Mouse (Mus musculus): ENCODE data around the gene 4921539E11Rik.

4921539E11Rik gene

DNA sequence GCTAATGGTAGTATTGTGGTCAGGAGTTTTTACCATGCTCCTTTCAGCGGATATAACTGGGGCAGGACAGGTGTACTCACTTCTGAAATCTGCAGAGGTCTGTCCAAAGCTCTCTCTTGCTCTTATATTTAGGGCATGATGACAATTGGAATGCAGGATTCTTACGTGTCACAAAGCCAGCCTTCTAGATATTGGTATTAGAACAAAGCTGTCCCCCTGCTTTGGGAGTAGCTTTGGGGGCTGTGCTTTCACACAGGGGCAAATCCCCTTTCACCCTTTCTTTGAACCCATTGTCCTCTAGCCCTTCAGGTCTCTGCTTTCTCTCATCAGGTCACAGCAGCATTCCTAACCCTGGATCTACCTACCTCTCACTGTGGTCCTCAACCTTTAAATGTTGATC, at the start of gene 4921539E11Rik:
Gene 4921539E11Rik, minus strand, starts transcription at position 101 of the 400 bp plus-strand sequence.
- DNase-seq (ENCODE audit: low read depth, low spot score): no peak

DNA sequence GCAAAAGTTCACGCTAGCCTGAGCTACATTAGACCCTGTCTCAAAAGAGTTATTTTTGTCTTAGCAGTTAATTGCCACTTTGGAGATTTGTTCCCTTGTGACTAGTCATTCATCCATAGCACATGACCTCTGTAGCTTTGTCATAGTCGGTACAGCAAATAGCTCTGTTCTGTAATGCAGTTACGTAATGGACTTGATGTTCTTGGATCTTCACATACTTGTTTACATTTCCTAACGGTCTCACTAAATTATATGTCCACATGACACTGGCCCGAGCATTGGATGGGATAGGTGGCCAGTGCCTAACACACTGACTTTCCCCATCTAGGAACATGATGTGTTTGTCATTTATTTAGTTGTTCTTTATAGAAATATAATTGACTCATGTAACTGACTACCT, 44.5 kb upstream of the 4921539E11Rik start:
- no peak for DNase-seq (ENCODE audit: low read depth, low spot score)

DNA sequence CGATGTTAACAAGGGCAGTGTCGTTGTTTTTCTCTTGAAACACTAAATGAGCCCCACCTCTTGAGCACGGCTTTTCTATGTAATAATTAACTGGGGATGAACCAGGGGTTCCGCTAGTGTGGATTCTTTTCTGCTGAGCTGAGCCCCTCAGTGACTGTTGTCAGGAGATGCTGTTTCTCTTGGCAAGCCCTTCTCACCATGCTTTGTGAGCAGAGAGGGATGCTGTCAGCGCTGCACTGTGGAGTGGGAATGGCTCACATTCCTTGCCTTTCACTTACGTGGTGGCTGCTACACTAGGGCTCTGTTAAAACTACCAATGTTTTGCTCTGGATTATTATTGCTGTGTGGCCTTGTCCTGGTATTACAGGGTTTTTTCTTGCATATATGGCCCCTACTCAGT, 38.7 kb upstream of the 4921539E11Rik start:
- no peak for DNase-seq (ENCODE audit: low read depth, low spot score)

DNA sequence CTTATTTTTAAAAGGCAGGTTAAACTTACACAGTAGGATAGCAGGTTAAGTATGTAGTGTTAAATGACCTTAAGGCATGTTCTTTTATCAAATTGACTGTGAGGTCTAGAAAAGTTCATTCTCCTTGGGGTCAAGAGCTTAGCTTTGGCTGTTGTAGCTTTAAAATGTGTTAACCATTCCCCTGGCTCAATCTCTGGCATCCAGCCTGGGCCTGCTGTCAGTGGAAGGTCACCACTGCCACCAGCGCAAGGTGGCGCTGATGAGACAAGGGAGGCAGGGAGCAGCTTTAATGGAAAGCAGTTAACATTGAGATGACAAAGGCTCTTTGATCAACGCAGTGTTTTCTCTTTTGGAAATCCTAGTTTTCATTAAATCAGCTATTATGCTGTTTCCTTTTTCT, 36.3 kb upstream of the 4921539E11Rik start:
- no peak for DNase-seq (ENCODE audit: low read depth, low spot score)

DNA sequence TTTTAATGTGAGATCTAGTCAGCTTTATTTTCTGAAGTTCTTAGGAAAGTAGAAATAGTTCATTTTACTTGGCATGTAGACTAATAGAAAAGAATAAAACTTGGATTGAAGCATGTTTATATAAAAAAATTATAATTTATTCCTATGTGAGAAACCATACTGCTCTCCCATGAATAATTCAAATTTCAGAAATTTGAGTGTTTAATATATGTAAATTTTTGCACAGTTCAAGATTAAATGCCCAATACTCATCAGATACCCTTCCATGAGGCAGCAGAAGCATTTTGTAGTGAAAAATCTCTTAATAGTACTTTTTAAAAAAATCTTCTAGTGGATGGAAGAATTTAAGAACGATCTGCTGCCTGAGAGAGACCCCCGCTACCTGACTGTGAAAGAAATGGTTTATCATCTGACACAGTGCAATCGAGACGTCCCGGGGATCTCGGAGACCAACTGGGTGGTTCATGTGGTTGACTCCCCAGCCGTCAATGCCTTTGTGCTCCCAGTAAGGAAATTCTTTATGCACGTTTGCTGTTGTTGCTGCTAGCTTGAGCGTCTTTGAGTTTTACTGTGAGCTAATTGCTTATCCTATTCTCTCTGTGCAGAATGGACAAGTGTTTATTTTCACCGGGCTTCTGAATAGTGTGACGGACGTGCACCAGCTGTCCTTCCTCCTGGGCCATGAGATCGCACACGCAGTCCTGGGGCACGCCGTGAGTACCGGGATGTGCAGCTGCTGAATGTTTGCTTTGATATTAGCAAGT, 34.2 kb upstream of the 4921539E11Rik start:
- DNase-seq (ENCODE audit: low read depth, low spot score): no peak

DNA sequence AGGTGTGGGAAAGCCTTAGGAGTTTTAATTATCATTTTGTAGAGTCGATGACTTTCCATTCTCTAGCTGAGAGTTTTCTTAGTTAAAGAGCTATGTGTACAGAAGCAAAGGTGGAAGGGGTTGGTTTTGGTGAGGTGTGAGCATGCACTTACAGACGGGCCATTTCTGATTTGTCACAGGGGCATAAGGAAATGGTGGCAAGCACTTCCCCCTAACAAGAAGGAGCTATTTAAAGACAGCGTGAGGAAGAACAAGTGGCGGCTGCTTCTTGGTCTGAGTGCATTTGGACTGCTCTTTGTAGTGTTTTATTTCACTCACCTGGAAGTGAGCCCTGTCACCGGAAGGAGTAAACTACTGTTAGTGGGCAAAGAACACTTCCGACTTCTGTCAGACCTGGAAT, 30.8 kb upstream of the 4921539E11Rik start:
- no peak for DNase-seq (ENCODE audit: low read depth, low spot score)

DNA sequence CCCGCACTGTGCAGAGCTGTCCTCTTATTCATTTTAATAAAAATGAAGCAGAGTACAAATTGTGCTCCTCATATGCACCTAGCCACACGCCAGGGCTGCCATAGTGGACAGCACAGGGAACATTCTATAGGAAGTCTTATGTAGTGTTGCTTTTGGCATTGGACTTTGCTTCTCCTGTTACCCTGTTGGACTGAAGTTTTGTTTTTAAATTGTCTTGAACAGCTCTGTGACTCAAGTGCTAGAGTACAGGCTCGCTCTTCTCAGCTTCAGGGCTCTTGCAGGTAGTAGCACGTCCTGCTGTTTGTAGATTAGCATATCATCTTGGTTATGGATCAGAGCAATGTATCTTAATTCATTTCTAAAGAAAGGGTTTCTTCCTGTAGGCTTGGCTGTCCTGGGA, 25.2 kb upstream of the 4921539E11Rik start:
- no peak for DNase-seq (ENCODE audit: low read depth, low spot score)

DNA sequence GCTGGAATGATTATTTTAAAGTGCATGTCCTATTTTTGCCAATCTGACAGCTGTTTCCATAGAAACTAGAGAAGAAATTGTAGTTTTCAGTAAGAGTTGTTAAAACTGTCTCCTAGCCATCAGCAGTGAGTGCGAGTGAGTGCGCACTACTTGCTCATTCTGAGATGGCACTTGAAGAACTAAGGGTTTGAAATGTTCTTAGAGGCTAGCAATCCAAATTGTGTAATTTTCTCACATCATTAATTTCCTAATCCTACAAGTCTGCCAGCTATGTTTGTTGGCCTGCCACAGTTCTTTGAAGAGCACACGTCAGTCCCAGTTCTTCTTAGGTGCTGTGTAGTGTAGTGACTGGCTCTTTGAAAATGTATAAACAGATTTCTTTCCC, 23.9 kb upstream of the 4921539E11Rik start:
- DNase-seq (ENCODE audit: low read depth, low spot score): peak; percentile 39

DNA sequence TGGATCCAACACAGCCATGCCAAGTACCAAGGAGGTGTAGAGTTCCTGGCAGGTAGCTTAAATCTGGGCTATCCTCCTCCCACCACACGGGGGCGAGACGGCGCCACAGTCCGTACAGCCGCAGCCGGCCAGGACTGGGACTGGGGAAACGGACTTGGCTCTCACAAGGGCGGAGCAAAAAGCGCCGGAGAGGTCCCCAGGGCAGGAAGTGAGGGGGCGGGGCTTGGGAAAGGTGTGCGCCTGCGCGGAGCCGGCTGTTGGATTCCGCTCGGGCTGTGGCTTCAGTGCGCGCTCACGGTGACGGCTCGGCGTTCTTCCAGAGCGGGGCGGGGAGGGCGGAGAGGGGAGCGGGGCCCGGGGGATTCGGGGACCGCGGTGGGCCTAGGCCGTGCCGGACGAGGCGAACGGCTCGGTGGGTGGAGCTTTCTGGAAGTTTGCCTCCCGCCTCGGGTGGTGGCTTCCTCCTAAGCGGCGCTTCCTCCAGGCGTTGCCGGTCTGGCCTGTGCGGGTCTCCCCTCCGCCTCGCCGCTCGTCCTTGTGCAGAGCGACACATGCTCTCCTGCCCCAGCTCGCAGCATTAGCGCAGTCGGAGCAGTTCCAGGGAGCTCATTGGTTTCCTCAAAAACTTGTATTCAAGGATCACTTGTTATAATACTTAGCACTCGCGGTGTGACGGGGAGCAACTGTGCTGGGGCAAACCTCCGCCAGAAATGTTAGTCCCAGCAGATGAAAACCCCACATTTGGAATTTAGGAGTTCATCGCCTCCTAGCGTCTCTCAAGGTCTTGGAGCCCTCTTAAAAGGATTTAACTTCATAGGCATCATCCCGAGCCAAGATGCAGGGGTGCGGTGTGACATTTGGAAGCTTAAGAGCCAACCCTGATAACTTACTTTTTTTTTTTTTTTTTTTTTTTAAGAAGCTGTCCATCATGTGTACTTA, 23.2 kb upstream of the 4921539E11Rik start, which contains the start of gene Oma1:
Gene Oma1, plus strand, starts transcription at position 226 of the 939 bp plus-strand sequence.
- DNase-seq (ENCODE audit: low read depth, low spot score): peak; percentile 93

DNA sequence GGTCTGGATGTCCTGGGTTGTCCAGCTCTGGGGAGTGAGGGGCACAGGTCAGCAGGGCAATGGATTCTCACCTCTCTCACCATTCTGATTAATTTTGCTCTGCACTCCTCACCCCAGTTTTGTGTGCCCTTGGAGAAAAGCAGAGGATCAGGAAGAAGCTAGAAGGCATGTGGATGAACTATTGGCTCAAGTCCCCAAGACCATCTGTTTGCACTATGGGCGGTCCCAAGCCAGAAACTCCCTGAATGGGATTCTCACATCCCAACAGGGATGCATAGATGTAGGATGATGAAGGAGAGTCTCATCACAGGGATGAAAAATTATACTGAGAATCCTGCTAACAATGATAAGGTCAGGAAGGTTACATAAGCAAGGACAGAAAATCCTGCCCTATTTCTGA, 13.2 kb upstream of the 4921539E11Rik start:
- no peak for DNase-seq (ENCODE audit: low read depth, low spot score)

DNA sequence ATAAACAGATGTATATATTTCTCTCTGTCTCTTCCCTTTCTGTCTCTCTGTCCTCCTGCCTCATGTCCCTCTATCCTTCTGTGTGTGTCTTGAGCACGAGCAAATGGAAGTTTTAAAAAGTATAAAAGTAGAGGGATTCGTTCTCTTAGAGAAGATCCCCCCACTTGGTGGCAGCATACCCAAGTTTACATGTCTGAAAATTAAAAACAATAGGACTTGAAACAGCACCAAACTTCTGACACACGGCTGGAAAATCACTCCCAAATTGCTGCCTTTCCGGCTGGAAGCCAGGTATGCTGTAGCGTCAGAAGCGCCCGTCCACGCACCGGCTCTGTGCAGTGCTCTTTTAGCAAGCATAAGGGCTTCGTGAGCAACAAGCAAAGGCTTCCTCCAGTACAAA, 8.7 kb upstream of the 4921539E11Rik start:
- DNase-seq (ENCODE audit: low read depth, low spot score): no peak

DNA sequence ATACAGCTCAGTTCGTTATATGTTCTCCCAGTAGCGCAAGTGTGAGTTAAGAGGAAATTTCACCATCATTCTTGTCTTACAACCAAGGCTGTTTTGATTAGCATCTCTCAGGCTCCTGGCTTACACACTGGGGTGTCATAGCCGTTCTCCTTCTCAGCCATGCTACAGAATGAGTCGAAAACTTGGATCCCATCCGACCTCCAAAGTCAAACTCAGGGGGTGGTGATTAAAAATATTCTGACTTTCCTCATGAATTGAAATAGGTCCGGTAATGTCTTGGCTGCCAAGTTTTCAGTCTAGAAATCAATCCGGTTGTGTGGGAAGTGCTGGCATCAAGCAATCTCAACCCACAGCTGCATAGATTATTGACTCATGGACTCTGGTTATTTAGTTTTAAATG, 2.3 kb downstream of the 4921539E11Rik start:
- peak; percentile 75 for DNase-seq (ENCODE audit: low read depth, low spot score)

DNA sequence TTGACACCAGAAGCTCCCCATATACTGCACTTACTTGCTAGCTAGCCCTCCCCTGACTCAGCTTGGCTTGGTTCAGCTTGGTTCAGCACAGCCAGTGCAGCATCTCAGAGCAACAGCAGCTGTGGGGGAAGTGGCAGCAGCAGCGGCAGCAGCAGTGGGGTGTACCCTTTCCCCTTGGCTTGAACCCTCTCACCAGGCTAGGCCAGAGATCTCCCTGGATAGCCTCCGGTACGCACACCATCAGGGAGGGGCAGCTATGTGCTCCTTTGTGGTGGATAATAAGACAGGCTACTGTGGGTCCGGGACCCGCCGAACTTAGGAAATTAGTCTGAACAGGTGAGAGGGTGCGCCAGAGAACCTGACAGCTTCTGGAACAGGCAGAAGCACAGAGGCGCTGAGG, 17.6 kb downstream of the 4921539E11Rik start:
- DNase-seq (ENCODE audit: low read depth, low spot score): no peak

DNA sequence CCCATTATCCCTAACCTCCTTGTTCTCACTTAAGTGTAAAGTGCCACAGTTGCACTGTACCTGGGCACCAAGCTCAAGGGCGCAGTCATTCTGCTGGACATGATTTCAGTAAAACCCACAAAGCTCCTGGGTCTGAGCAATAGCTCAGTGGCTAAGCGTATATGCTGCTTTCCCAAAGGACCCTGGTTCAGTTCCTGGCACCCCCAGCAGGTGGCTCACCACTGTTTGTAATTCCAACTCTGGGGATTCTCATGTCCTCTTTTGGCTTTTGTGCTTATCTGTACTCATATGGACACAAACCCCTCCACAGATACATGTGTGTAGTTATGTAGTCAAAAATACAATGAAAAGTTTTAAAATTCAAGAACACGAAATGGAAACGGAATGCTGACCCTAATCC, 21.3 kb downstream of the 4921539E11Rik start:
- no peak for DNase-seq (ENCODE audit: low read depth, low spot score)

DNA sequence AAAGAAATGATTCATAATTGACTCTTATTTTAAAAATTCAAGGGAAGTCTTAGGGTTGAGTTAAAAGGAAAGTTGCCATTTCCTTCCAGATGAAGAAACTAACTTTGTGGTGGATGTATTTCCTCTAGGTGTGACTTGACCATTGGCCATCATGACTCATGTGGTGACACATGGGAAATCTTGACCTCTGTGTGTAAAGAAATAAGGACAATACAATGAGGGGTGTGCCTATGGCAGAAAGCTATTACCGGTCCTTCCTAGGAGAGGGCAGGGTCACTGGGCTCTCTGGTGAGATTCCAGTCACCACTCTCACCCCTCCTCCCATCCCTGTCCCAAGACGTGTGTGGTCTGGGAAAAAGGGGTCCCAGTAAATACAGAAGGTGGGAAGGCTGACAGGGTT, 25.5 kb downstream of the 4921539E11Rik start:
- no peak for DNase-seq (ENCODE audit: low read depth, low spot score)

DNA sequence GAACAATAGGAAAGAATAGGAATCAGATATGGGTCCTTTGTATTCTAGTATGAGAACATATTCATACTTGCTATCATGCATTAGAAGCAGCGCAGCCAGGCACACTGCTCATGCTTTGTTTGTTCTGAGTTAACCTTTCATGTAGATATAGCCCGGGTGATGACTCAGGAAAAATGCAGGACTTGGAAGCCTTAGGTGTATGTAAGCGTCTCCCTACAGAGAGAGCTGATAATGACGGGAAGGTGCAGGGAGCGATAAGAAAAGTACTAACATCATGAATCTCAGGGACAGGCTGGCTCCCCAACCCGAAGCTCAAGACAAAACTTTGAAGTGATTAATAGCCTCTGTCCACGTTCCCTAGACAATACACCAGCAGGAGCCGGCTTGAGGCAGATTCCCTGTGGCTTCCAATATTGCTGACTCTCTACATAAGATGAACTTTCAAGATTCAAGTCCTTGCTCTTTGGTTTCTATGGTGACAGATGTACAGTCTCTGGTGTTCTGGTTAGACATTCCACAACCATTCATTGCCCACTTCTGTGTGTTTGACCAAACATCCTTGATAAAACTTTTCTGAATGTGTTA, 26.8 kb downstream of the 4921539E11Rik start:
- no peak for DNase-seq (ENCODE audit: low read depth, low spot score)

DNA sequence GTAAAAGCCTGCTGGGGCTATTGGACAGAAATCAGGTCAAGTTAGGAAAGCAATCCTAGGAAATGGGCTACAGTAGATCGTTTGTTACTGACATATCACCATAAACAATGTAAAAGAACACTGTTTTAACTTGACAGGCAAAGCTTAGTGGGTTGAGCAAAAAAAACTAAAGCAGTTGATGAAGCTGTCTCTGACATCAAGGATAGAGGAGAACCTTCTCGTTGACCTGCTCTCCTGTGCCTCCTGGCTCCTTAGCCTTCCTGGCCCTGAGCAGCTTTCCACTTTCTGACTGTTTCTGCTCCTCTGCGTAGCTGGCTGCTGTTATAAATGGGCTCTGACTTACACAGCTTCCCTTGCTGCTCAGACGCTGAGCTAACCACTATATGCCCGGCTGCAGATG, 27.3 kb downstream of the 4921539E11Rik start:
- DNase-seq (ENCODE audit: low read depth, low spot score): no peak

DNA sequence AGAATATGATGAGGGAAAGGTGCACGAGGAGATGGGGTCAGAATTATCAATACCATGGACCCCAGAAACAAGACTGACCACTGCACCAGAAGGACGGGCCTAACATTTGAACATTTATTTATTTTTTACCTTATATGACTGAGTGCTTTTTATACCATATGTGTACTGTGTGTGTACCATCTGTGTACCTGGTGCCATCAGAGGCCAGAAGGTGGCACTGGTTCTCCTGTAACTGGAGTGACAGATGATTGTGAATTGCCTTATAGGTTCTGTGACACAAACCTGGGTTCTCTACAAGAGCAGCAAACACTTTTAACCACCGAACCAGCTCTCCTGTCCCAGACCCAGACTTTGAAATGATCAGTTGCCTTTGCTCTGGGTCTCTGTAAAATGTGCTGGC, 31.8 kb downstream of the 4921539E11Rik start:
- no peak for DNase-seq (ENCODE audit: low read depth, low spot score)

DNA sequence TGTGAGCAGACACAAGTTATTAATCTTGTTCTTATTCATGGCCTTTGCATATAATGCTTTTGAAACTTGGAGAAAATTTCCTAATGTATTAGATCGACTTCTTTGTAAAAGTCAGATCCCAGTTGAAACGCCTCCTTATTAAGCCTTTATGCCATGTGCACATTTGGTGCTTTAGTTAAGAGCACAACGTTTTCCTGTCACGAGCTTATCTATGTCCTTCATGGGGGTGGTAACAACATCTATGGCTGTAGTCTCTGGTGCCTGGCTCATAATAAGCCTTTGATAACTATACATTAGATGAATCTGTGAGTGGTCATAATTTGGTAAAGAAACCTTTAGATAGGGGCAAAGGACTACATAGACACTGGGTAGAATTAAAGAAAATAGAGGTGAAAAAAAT, 36.8 kb downstream of the 4921539E11Rik start:
- no peak for DNase-seq (ENCODE audit: low read depth, low spot score)

DNA sequence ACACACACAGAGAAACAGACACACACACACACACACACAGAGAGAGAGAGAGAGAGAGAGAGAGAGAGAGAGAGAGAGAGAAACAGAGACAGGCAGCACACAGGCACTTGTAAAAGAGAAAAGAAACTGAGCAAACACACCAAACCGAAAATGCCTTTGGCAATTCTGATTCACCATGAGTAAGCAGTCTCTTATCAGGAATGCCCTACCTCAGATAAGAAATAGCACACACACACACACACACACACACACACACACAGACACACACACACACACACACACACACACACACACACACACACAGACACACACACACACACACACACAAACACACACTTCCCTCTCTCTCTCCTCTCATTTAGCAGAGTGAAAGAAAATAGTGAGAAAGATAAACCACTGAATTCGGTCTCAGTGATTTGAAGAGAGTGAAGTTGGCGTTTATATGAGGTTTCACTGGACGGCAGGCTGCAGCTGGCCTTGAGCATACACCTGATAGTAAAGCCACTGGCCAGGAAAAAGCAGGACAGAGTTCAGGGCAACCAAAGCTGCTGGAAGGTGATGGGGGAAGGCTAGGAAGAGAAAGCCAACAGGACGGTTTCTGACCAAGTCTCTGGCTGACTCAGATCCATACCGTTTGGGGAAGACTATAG, 41.1 kb downstream of the 4921539E11Rik start:
- no peak for DNase-seq (ENCODE audit: low read depth, low spot score)

DNA sequence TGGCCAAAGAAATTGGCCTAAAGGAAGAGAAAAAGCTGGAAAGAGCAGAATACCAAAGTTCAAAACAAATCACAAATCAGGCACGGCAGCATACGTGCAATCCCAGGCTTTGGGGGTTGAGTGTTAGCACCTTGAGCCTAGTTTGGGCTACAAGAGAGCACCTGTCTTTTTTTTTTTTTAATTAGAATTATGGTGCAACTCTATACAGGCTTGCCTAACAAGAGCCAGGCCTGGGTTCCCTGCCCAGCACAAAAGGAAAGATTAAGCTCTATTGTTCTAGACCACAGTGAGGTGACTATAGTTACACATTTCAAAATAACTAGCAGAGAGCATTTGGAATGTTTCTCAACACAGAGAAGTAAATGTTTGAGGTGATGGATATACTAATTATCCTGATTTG, 42.9 kb downstream of the 4921539E11Rik start:
- no peak for DNase-seq (ENCODE audit: low read depth, low spot score)

DNA sequence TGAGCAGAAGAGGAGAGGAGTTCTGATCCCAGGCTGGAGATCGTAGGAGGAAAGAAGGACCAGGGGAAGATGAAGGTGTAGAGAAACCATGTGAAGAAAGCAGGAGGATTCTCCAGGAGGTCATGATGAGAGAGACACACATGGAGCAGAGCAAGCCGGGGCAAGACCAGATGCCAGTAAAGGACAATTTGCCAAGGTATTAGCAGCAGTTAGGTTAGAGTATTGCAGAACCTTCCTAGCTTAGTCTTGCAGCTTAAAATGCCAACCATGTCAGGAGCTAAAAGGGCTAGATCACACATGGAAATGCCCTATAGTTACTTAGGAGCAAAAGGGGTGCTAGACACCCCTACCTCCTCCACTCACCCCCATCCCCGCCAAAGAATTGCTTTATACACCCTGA, 43.4 kb downstream of the 4921539E11Rik start:
- DNase-seq (ENCODE audit: low read depth, low spot score): no peak
